Mouse (Mus musculus): ENCODE results near the gene Gm17482. TPM values are rescaled to one million over a fixed set of nuclear protein-coding genes. Genes with fewer than 3 reads are reported as not detected.

Gm17482 gene
- polyA plus RNA-seq, 1 experiment from 2014 or later, result not detected

DNA sequence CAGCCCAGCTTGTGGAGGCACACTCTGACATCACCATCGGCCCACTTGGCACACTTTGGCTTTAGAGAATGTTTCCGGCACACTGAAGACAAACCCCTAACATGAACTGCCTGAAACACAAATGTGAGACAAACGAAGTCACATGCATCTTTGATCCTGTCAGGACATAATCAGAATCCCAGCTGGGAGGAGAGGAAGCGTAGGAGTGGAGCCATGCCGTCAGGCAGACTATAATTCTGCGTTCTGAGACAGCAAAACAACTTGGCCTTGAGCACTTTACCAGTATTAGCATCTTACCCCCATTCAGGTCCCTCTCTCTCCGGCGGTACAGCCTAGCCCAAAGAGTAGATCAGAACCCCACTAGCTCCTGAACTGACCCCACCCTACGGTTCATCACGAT, 46.2 kb downstream of the Gm17482 start:
- no peak overlapping the region for H3K27ac ChIP-seq
- H3K9ac ChIP-seq, result no peak overlapping the region
- H3K4me2 ChIP-seq, result no peak overlapping the region
- H3K9me3 ChIP-seq, result no peaks in the 10 kb centered on the region
- H3K36me3 ChIP-seq, result no peaks in the 10 kb centered on the region
- H3K4me1 ChIP-seq, result peaks cover 13% of the 10 kb centered on the region
- peaks cover 9% of the 10 kb centered on the region; the same call in 1 of the 2 replicates for H3K27me3 ChIP-seq
- no peak for ATAC-seq (ENCODE audit: insufficient number of reproducible peaks, insufficient read depth, low FRiP score, low TSS enrichment, low read depth)
- no peak overlapping the region for H3K4me3 ChIP-seq
- 80% methylated on average over 10 of the region's 10 CpGs for WGBS

DNA sequence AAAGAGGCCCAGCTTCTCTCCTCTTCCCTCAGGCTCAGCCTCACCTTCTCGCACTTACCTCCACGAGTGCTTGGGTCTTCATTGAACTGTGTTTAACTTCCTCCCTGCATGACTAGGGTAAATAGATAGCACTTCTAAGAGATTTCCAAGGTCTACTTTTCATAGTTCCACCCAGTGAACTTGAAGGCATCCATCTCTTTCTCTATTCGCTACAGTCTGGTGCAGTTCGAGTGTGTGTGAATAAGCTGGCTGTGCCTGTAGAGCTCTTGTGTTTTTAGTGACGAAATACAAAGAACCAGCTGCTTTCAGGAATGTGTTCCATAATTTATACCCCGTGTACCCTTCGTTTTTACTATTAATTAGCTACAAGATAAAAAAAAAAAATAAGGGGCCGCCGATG, 47.6 kb downstream of the Gm17482 start:
- Histone ChIP-seq H3K4me2 (no peak overlapping the region), H3K9me3 (no peaks in the 10 kb centered on the region), H3K4me3 (no peak overlapping the region), H3K27me3 (peaks cover 9% of the 10 kb centered on the region; the same call in 1 of the 2 replicates), H3K27ac (no peak overlapping the region; the same call in 1 of the 2 replicates), H3K4me1 (peaks cover 13% of the 10 kb centered on the region), H3K9ac (no peak overlapping the region), H3K36me3 (no peaks in the 10 kb centered on the region)
- ATAC-seq (ENCODE audit: insufficient number of reproducible peaks, insufficient read depth, low FRiP score, low TSS enrichment, low read depth), result no peak
- 77% methylated on average over 9 of the region's 9 CpGs for WGBS

DNA sequence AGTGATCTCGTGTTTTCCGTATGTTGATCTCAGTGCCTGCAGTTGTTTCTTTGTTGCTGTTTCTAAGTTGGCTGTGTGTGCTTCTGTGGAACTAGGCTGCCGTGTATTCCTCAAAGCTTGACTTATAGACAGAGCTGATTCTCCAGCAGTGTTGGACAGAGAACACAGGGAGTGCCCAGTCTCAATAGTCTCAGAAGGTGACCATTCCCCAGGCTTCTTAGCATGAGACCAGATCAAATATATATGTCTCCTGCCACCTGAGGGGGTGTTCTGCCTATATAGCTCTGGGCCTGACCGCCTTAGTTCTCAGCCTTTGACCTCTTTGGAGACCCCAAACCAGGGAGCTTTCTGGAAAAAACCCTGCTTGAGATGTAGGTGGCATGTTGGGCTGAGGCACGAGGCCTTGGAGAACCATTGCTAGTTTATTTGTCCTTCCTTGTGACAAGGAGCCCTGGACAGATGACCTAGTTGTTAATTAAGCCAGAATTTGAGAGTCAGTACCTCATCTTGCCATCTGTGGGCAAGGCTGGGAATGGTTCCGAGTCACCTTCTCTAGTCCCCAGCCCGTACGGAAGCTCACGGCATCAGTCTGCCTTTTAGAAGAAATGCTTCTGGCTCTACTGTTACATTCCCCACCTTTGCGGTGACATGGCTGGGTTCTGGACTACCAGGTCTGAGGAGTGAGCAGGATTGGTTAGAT, 48.1 kb downstream of the Gm17482 start:
- ATAC-seq (ENCODE audit: insufficient number of reproducible peaks, insufficient read depth, low FRiP score, low TSS enrichment, low read depth), result no peak
- no peak overlapping the region for H3K4me3 ChIP-seq

DNA sequence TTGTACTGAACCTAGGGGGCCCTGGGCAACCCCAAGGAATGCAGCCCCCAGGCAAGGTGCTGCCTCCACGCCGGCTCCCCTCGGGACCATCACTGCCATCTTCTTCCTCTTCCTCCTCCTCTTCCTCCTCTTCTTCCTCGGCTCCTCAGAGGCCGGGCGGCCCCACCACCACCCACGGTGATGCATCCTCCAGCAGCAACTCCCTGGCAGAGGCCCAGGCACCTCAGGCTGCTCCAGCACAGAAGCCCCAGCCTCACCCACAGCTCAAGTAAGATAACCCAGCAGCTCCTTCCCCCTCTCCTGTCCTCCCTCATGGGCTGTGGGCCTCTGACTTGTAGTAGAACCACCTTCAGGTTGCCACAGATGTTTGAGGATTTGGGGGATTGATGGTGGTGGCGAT, 50.9 kb downstream of the Gm17482 start:
- Histone ChIP-seq H3K4me2 (no peak overlapping the region), H3K27me3 (peaks cover 3% of the 10 kb centered on the region; the same call in 1 of the 2 replicates), H3K9me3 (no peaks in the 10 kb centered on the region), H3K36me3 (no peaks in the 10 kb centered on the region), H3K27ac (no peak overlapping the region), H3K9ac (no peak overlapping the region), H3K4me3 (no peak overlapping the region), H3K4me1 (peaks cover 4% of the 10 kb centered on the region; the same call in 1 of the 2 replicates)
- no peak for ATAC-seq (ENCODE audit: insufficient number of reproducible peaks, insufficient read depth, low FRiP score, low TSS enrichment, low read depth)
- 63% methylated on average over 8 of the region's 8 CpGs for WGBS

More for the DNA sequence above, 48.1 kb downstream of the Gm17482 start:
- Histone ChIP-seq H3K27me3 (peaks cover 9% of the 10 kb centered on the region; the same call in 1 of the 2 replicates), H3K4me2 (no peak overlapping the region), H3K4me1 (peaks cover 13% of the 10 kb centered on the region), H3K27ac (no peak overlapping the region; the same call in 1 of the 2 replicates), H3K36me3 (no peaks in the 10 kb centered on the region), H3K9me3 (no peaks in the 10 kb centered on the region), H3K9ac (no peak overlapping the region)
- WGBS, result 90% methylated on average over 10 of the region's 10 CpGs

DNA sequence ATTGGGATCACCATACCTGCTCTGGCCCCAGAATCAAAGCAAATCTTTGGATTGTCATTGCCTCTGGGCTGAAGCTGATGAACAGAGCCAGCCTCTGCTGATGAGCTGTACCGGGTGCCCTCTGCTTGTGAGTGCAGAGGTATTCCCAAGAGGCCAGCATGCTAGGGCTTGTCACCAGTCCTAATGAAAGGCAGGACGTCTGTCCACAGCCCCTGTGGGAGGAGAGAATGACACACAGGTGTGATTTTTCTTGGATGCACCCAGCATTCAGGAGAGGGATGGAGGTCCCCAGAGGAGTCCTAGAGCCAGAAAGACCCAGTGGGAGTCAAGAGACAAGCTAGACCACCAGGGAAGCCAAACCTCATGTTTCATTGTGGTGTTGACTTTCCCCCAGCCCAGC, 52.5 kb downstream of the Gm17482 start:
- no peaks in the 10 kb centered on the region for H3K9me3 ChIP-seq
- H3K4me2 ChIP-seq, result no peak overlapping the region
- WGBS, result 51% methylated on average over 2 of the region's 2 CpGs
- H3K27ac ChIP-seq, result no peak overlapping the region
- H3K36me3 ChIP-seq, result no peaks in the 10 kb centered on the region
- H3K4me1 ChIP-seq, result peaks cover 4% of the 10 kb centered on the region; the same call in 1 of the 2 replicates
- H3K9ac ChIP-seq, result no peak overlapping the region
- no peak for ATAC-seq (ENCODE audit: insufficient number of reproducible peaks, insufficient read depth, low FRiP score, low TSS enrichment, low read depth)
- H3K27me3 ChIP-seq, result peaks cover 3% of the 10 kb centered on the region; the same call in 1 of the 2 replicates
- H3K4me3 ChIP-seq, result no peak overlapping the region

DNA sequence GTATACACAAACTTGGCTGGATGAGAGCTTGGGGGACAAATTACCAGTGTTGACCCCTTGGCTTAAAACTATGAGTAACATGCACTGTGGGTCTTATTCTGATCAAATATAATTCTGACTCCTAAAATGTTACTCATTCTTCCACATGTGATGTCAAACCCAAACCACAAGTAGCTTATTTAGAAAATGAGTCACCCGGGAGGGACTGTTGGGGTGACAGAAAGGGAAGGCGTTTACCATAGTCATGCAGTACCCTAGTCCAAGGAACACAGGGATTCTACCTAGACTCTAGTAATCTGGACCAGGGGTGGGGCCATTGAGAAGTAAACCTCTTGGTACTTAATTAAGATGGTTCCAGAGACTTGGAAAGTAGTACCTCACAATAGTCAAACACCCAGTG, 57.0 kb downstream of the Gm17482 start:
- Histone ChIP-seq H3K9ac (no peak overlapping the region), H3K4me2 (no peak overlapping the region), H3K36me3 (no peaks in the 10 kb centered on the region), H3K4me3 (no peak overlapping the region), H3K27me3 (no peaks in the 10 kb centered on the region), H3K9me3 (no peaks in the 10 kb centered on the region), H3K4me1 (no peaks in the 10 kb centered on the region), H3K27ac (no peak overlapping the region)
- WGBS, result 88% methylated on average over 2 of the region's 2 CpGs
- no peak for ATAC-seq (ENCODE audit: insufficient number of reproducible peaks, insufficient read depth, low FRiP score, low TSS enrichment, low read depth)

DNA sequence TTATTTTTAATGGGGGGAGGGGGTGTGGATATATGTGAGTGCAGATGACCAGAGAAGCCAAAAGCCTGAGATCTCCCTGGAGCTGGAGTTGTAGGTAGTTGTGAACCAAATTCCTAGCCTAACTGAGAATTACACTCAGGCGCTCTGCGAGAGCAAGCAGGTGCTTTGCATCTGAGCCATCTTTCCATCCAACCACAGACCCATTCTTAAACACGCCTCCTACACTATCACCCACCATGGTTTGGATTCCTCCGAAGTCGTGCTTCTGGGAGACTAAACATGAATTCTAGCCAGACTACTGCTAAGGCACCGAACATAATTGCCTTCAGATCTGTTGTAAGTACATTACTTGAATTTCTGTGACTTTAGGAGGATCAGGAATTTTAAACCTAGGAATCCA, 59.3 kb downstream of the Gm17482 start:
- Histone ChIP-seq H3K4me2 (no peak overlapping the region), H3K36me3 (no peaks in the 10 kb centered on the region), H3K27me3 (no peaks in the 10 kb centered on the region), H3K4me3 (no peak overlapping the region), H3K27ac (no peak overlapping the region), H3K9ac (no peak overlapping the region), H3K4me1 (0 out of 2 replicates have a peak, but pooled peaks cover 3% of the 10 kb centered on the region), H3K9me3 (no peaks in the 10 kb centered on the region)
- no peak for ATAC-seq (ENCODE audit: insufficient number of reproducible peaks, insufficient read depth, low FRiP score, low TSS enrichment, low read depth)
- WGBS, result 59% methylated on average over 6 of the region's 6 CpGs

DNA sequence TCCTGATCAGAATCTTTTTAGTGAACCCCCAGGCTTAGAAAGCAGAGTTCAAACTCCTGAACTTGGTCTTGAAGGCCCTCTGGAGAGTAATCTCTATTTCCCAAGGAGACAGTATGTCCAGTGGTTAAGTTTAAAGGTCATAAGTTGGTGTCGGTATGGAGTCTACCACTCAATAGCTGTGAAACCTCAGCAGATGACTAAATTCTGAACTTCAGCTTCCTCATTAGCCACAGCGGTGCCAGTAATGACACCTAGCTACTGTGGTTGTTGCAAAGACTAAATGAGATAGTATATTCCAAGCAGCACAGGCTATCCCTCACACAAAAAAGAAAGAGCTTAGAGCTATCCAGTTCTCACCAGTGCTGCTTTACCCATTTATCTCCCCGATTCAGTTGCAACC, 61.1 kb downstream of the Gm17482 start:
- Histone ChIP-seq H3K4me2 (no peak overlapping the region), H3K27ac (no peak overlapping the region), H3K36me3 (no peaks in the 10 kb centered on the region), H3K4me1 (0 out of 2 replicates have a peak, but pooled peaks cover 3% of the 10 kb centered on the region), H3K27me3 (no peaks in the 10 kb centered on the region), H3K9me3 (no peaks in the 10 kb centered on the region), H3K4me3 (no peak overlapping the region), H3K9ac (no peak overlapping the region)
- WGBS, result 92% methylated on average over 3 of the region's 3 CpGs
- no peak for ATAC-seq (ENCODE audit: insufficient number of reproducible peaks, insufficient read depth, low FRiP score, low TSS enrichment, low read depth)

DNA sequence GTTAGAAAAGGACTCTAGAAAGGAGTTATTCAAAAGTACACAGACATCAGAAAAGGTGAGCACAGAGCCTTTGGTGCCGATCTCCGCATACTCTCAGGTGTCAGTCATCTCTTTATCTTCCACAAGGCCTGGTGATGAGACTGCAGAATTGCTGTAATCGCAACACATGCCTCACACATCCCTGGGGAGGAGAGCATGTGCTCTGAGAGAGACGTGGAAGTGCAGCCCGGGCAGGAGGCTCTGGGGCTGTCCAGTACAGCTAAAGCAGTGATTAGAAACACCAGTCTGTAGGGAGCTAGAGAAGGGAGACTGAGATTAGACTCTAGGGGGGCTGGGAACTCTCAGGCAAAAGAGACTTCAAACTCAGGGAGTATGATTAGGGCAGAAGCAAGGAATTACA, 63.4 kb downstream of the Gm17482 start:
- Histone ChIP-seq H3K4me1 (0 out of 2 replicates have a peak, but pooled peaks cover 4% of the 10 kb centered on the region), H3K4me2 (no peak overlapping the region), H3K27ac (no peak overlapping the region), H3K9ac (no peak overlapping the region), H3K9me3 (no peaks in the 10 kb centered on the region), H3K27me3 (no peaks in the 10 kb centered on the region), H3K36me3 (no peaks in the 10 kb centered on the region), H3K4me3 (no peak overlapping the region)
- ATAC-seq (ENCODE audit: insufficient number of reproducible peaks, insufficient read depth, low FRiP score, low TSS enrichment, low read depth), result no peak
- 41% methylated on average over 5 of the region's 5 CpGs for WGBS

DNA sequence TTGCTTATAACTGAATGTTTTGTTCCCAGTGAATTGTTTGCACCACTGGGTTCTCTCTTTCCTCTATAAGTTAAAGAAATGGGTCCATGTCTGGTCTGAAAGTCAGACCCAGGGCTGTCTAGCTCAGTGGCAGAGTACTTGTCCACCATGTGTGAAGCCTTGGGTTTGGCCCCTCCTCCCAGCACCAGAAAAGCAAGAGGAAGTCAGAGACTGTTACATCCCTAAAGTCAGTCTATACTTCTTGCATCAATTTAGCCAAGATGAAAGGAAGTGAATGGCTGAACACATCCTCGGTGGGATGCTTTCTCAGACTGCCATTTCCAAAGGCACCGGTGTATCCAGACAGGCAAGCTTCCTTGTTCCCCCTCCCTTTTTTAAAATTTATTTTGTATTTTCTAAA, 63.9 kb downstream of the Gm17482 start:
- Histone ChIP-seq H3K27ac (no peak overlapping the region), H3K27me3 (no peaks in the 10 kb centered on the region), H3K9me3 (no peaks in the 10 kb centered on the region), H3K4me1 (0 out of 2 replicates have a peak, but pooled peaks cover 5% of the 10 kb centered on the region), H3K4me3 (no peak overlapping the region), H3K4me2 (no peak overlapping the region), H3K9ac (no peak overlapping the region), H3K36me3 (no peaks in the 10 kb centered on the region)
- 68% methylated on average over 2 of the region's 2 CpGs for WGBS
- no peak for ATAC-seq (ENCODE audit: insufficient number of reproducible peaks, insufficient read depth, low FRiP score, low TSS enrichment, low read depth)

DNA sequence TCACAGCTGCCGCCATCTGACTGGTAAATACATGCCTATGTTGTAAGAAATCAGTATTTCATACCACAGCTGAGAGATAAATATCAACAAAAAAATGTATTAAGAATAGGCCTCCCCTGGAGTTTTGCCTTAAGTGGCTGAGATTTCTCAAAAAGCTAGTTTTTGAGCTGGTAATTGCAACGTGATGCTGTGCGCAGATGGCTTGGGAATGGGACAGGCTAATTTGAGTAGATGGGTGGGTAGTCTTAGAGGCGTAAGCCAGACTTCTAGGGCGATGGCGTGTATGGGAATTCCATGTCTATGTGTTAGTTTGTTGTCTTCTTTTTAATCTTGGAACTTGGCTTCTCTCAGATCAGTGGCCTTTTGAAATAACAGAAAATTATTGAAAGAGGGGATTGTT, 64.7 kb downstream of the Gm17482 start:
- Histone ChIP-seq H3K9me3 (no peaks in the 10 kb centered on the region), H3K9ac (no peak overlapping the region), H3K4me2 (no peak overlapping the region), H3K4me3 (no peak overlapping the region), H3K27me3 (no peaks in the 10 kb centered on the region), H3K4me1 (0 out of 2 replicates have a peak, but pooled peaks cover 5% of the 10 kb centered on the region), H3K36me3 (no peaks in the 10 kb centered on the region), H3K27ac (no peak overlapping the region)
- ATAC-seq (ENCODE audit: insufficient number of reproducible peaks, insufficient read depth, low FRiP score, low TSS enrichment, low read depth), result no peak
- 77% methylated on average over 6 of the region's 6 CpGs for WGBS

DNA sequence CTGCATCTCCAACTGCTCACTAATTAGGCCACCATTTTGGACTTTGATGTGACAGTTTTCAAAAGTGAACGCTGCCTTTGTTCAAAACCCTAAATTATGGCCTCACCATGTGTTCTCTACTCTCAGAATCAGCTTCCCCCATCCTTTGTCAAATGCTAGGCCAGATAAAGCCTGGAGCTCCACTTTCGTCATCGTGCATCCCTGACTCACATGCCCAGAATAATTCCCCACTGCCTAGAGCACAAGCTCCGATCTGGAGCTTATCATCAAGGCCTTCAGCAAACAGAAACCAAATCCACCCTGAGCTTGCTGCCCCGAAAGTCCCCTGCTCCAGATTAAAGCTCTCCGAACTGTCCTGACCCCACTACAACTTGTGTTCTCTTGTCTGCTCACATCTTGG, 65.5 kb downstream of the Gm17482 start:
- H3K36me3 ChIP-seq, result no peaks in the 10 kb centered on the region
- 61% methylated on average over 6 of the region's 6 CpGs for WGBS
- ATAC-seq (ENCODE audit: insufficient number of reproducible peaks, insufficient read depth, low FRiP score, low TSS enrichment, low read depth), result no peak
- 0 out of 2 replicates have a peak, but pooled peaks cover 5% of the 10 kb centered on the region for H3K4me1 ChIP-seq
- no peak overlapping the region for H3K27ac ChIP-seq
- no peaks in the 10 kb centered on the region for H3K27me3 ChIP-seq
- no peaks in the 10 kb centered on the region for H3K9me3 ChIP-seq
- no peak overlapping the region for H3K9ac ChIP-seq
- no peak overlapping the region for H3K4me2 ChIP-seq
- no peak overlapping the region for H3K4me3 ChIP-seq

All from embryonic facial prominence, embryonic 13.5 days (tissue).